Mouse (Mus musculus): ENCODE data around the gene Med27. TPM values are rescaled to one million over a fixed set of nuclear protein-coding genes. Genes with fewer than 3 reads are reported as not detected.

Med27 gene
- polyA plus RNA-seq, 1 experiment from 2014 or later, result 74.3 TPM

DNA sequence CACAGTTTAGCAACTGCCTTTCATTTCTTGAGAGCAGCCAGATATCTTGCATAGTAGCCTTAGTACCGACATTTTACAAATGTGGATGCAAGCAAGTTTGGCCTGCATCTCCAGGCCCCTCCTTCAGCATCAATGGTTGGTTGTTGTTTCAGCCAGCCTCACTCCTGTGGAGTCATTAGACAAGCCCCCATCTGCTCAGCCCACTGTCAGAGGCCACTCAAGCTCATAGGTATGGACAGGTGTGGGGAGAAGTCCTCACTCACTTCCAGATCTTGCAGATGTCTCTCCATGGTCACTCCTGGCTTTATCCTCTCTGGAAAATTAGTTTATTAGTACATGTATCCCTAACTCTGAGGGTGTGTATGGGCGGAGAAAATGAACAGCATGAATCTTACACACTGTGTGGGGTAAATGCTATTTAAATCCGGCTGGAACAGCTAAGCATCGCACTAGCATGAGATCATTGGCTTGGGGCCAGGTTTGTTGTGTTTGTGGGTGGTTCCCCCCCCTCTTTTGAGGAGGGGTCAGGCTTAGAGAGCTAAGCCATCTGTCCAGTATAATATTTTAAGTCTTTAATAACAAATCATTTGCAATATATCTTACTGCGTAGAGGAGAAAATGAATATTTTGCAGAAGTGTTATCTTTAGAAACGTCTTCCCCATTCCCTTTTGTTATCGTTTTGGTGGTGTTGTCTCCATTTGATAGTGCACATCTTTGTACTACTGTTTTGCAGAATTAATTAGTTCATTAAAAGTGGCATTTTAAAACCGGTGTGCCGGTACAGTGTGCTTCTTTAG lies 118.4 kb downstream of the Med27 start:
- Histone ChIP-seq H3K9ac (no peak overlapping the region), H3K27ac (peak overlapping the region; percentile 69), H3K36me3 (no peaks in the 10 kb centered on the region), H3K27me3 (no peaks in the 10 kb centered on the region), H3K9me3 (no peaks in the 10 kb centered on the region), H3K4me2 (no peak overlapping the region), H3K4me3 (no peak overlapping the region), H3K4me1 (replicated peaks) (peaks cover 45% of the 10 kb centered on the region)
- WGBS, result 58% methylated on average over 9 of the region's 9 CpGs
- peak; percentile 54; the same call in 1 of the 2 replicates for ATAC-seq (ENCODE audit: low FRiP score)

DNA sequence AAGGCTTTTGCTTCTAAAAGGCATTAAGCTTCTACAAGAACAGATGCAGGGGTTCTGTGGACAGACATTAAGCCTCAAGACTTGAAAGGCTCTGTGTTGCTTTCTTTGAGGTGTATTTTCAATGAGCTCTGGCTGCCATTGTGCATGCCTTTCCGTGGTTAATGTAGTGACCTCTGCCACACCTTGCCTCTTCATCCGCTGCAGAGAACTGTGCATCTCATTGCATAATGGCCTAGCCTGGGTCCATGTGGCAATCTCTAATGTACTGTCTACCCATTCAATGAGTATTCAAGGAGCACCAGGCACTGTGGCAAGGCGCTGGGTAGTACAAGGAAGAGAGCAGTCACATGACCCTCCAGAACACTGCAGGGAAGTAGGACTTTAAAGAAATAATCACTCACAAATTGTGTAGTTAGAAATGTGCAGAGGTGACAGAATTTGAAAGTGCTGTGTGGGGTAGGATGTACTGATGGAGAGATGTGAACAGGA lies 119.1 kb downstream of the Med27 start:
- Histone ChIP-seq H3K36me3 (no peaks in the 10 kb centered on the region), H3K27ac (peak overlapping the region; percentile 69), H3K4me2 (no peak overlapping the region), H3K4me1 (replicated peaks) (peaks cover 49% of the 10 kb centered on the region), H3K9me3 (no peaks in the 10 kb centered on the region), H3K4me3 (no peak overlapping the region), H3K27me3 (no peaks in the 10 kb centered on the region), H3K9ac (peak overlapping the region; percentile 0; the same call in 1 of the 2 replicates)
- no peak for ATAC-seq (ENCODE audit: low FRiP score)
- 43% methylated on average over 3 of the region's 3 CpGs for WGBS

DNA sequence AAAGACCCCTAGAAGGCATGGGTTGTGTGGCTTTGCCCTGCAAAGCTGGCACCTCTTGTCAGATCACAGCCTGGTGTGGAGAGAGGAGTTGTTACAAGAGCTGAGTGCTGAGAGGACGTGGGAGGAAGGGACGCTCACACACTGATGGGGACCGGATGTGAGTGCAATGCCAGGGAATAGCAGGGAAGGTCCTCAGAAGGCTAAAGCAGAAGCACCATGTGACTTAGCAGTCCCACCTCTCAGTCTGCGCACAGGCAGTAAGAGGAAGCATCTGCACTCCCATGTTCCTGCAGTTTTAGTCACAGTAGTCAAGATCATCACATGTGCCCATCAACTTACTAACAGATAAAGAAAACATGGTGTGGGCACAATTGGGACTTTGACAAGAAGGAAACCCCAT lies 119.8 kb downstream of the Med27 start:
- H3K36me3 ChIP-seq, result no peaks in the 10 kb centered on the region
- no peaks in the 10 kb centered on the region for H3K9me3 ChIP-seq
- H3K4me3 ChIP-seq, result no peak overlapping the region
- 79% methylated on average over 4 of the region's 4 CpGs for WGBS
- ATAC-seq (ENCODE audit: low FRiP score), result no peak
- peak overlapping the region; percentile 69 for H3K27ac ChIP-seq
- H3K27me3 ChIP-seq, result no peaks in the 10 kb centered on the region
- peaks cover 49% of the 10 kb centered on the region for H3K4me1 ChIP-seq (replicated peaks)
- no peak overlapping the region for H3K4me2 ChIP-seq
- peak overlapping the region; percentile 0; the same call in 1 of the 2 replicates for H3K9ac ChIP-seq

DNA sequence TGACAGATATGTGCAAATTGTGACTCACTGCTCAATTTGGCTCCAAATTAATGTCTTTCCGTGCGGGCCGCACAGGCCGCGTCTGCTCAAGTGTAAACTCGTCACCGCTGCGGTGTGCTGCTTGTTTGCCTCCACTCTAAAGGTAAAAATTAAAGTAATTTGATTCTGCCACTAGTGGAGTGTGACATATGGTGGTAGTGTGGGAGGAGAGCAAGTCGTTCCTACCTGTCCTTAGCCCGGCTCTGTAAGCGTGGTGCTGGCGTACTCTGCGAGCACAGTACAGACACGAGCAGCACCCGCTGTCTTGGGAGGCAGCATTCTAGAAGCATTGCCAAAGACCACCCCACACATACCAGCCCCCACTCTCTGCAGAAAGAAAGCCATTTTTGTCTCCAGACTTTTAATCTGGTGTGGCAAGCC lies 121.9 kb downstream of the Med27 start:
- Histone ChIP-seq H3K27me3 (no peaks in the 10 kb centered on the region), H3K4me2 (no peak overlapping the region), H3K4me3 (no peak overlapping the region), H3K9ac (no peak overlapping the region), H3K27ac (peak overlapping the region; percentile 53; the same call in 1 of the 2 replicates), H3K4me1 (replicated peaks) (peaks cover 54% of the 10 kb centered on the region), H3K36me3 (no peaks in the 10 kb centered on the region), H3K9me3 (no peaks in the 10 kb centered on the region)
- 55% methylated on average over 15 of the region's 15 CpGs for WGBS
- ATAC-seq (ENCODE audit: low FRiP score), result 0 out of 2 replicates have a peak, but pooled peaks have one; percentile 50

DNA sequence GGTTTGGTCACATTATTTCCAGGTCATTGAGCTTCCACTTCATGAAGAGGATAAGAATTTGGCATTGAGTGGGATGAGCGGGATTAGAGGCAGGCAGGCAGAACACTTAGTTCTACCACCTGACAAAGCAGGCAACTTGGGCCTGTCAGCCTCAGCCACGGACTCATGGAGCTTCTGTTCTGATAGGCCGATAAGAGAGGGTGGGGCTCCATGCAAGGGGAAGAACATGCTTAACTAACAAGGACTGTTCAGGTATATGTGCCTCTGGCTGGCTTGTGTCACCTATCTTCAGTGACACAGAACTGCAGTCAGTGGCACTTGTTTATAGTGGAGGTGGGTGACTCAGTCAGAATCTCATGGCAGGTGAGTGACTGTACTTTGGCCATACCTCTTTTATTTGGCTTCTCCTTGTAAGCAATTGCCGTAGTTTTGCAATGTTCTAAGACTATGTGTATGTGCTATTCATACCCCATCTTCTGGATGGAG lies 126.4 kb downstream of the Med27 start:
- Histone ChIP-seq H3K9me3 (no peaks in the 10 kb centered on the region), H3K27ac (no peak overlapping the region), H3K36me3 (no peaks in the 10 kb centered on the region; the same call in 1 of the 2 replicates), H3K4me2 (no peak overlapping the region), H3K9ac (no peak overlapping the region), H3K4me1 (replicated peaks) (peaks cover 37% of the 10 kb centered on the region), H3K27me3 (no peaks in the 10 kb centered on the region), H3K4me3 (no peak overlapping the region)
- WGBS, result 80% methylated on average over 4 of the region's 4 CpGs
- ATAC-seq (ENCODE audit: low FRiP score), result no peak

DNA sequence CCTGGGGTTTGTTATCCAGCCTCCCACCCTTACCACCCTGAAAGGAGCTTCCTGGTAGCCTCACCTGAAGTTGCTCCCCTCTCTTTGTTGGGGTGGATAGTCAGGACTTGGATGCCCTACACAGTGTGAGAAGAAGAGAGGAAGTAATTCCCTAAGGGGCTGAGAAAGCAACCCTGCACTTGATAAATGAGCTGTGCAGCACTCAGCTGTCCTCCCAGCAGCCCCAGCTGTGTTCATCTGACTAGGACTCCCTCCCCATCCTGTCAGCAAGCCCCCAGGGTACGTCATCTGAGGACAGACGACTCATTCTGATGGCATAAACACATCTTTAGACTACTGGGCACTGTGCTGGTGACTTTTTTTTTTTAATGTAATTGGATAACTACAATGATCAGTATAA lies 127.3 kb downstream of the Med27 start:
- no peak; the same call in 1 of the 2 replicates for ATAC-seq (ENCODE audit: low FRiP score)
- H3K4me3 ChIP-seq, result no peak overlapping the region

DNA sequence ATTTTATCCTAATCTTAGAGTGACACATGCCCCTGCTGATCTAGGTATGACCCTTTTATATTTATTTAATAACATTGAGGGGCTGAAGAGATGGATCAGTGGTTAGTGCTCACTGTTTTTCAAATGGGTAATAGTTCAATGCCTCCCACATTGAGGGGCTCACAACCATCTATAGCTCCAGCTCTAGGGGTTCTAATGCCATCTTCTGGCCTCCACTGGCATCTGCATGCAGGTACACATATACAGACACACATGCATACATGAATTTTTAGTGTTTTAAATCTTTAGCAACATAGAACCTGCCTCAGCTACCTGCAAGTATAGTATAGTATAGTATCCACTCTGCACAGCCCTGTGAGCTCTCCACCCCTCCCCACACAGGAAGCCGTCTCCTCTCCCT lies 130.1 kb downstream of the Med27 start:
- no peak overlapping the region for H3K4me2 ChIP-seq
- H3K9me3 ChIP-seq, result no peaks in the 10 kb centered on the region
- no peaks in the 10 kb centered on the region for H3K27me3 ChIP-seq
- H3K36me3 ChIP-seq, result no peaks in the 10 kb centered on the region; the same call in 1 of the 2 replicates
- H3K9ac ChIP-seq, result no peak overlapping the region
- H3K4me3 ChIP-seq, result no peak overlapping the region
- no peak overlapping the region for H3K27ac ChIP-seq
- WGBS, result 91% methylated on average over 1 of the region's 1 CpGs
- H3K4me1 ChIP-seq (replicated peaks), result peaks cover 23% of the 10 kb centered on the region
- ATAC-seq (ENCODE audit: low FRiP score), result no peak

More for the DNA sequence above, 127.3 kb downstream of the Med27 start:
- Histone ChIP-seq H3K27me3 (no peaks in the 10 kb centered on the region), H3K4me1 (replicated peaks) (peaks cover 28% of the 10 kb centered on the region), H3K9me3 (no peaks in the 10 kb centered on the region), H3K4me2 (no peak overlapping the region), H3K9ac (no peak overlapping the region), H3K36me3 (no peaks in the 10 kb centered on the region; the same call in 1 of the 2 replicates), H3K27ac (peak overlapping the region; percentile 44; the same call in 1 of the 2 replicates)
- whole genome bisulfite sequencing, result 42% methylated on average over 2 of the region's 2 CpGs

DNA sequence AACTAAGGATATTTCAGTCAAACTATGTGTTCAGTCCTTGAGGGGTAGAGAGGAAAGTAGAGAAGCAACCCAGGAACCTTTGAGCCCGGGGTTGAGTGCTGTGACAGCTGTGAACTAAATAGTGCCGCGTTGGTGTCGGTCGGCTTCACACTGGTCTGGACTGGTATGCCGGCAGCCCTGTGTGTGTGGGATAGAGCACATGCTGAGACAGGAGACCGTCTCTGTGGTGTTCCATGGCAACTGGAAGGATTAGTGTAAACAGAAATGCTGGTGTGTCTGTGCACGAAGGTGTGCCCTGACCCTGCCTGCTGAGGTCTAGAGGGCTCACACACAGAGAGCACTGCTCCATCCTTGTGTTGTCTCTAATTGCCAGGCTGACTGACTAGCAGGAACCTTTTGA lies 135.2 kb downstream of the Med27 start:
- H3K9ac ChIP-seq, result no peak overlapping the region
- H3K4me3 ChIP-seq, result no peak overlapping the region
- H3K27ac ChIP-seq, result no peak overlapping the region
- no peaks in the 10 kb centered on the region for H3K27me3 ChIP-seq
- peaks cover 39% of the 10 kb centered on the region for H3K4me1 ChIP-seq (replicated peaks)
- no peaks in the 10 kb centered on the region for H3K36me3 ChIP-seq
- no peaks in the 10 kb centered on the region for H3K9me3 ChIP-seq
- H3K4me2 ChIP-seq, result no peak overlapping the region
- WGBS, result 24% methylated on average over 8 of the region's 8 CpGs
- peak; percentile 54; the same call in 1 of the 2 replicates for ATAC-seq (ENCODE audit: low FRiP score)

DNA sequence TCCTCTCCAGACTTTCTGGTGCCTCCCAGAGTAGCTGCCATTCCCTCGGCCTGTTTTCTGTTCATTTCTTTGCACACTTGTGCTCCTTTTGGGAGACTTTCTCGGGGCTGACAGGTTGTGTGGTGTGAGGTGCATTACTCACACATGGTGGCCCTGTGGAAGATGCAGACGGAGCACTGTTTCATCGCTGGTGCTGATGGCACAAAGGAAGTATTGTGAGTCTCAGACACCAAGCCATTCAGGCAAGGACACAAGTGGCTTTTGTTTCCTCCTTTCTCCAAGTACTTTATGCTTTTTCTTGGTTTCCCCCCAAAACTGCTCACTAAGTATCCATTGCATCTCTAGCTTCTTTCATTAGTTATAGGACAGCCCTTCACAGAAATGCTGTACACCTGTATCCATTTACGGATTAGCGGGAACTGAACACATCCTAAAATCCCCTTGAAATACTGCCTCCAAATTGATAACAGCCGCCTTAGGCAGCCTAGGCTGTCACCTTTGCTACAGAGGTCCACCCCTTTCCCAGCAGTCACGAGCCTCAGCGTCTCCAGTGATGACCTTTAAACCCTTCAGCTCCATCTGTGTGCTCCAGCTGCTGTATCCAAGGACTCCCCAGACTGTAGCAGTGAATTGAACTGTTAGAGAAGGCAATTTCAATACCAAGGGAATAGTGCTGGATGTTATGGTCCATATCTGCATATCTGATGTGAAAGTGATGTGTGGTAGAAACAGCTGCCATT lies 136.5 kb downstream of the Med27 start:
- H3K36me3 ChIP-seq, result no peaks in the 10 kb centered on the region
- H3K9me3 ChIP-seq, result no peaks in the 10 kb centered on the region
- peaks cover 50% of the 10 kb centered on the region for H3K4me1 ChIP-seq (replicated peaks)
- H3K4me3 ChIP-seq, result no peak overlapping the region
- no peak for ATAC-seq (ENCODE audit: low FRiP score)
- no peak overlapping the region for H3K9ac ChIP-seq
- no peak overlapping the region for H3K27ac ChIP-seq
- WGBS, result 39% methylated on average over 9 of the region's 9 CpGs
- no peaks in the 10 kb centered on the region for H3K27me3 ChIP-seq
- H3K4me2 ChIP-seq, result no peak overlapping the region

DNA sequence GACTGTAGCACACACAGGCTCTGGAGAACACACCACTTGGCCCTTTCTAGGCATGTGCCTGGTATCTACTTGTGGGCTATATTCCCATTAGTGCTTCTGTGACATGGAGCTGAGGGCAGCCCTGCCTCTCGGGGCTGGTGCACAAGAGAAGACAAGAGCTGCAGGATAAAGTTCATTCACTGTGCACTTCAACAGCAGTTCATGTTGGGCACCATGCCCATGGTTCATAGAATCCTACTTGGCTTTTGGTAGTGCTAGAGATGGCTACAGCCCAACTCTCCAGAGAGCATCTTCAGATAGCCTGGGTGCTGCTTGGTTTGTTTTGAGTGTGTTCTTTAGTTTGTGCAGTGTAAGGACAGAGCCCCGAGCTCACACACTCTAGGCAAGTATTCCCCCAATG lies 138.9 kb downstream of the Med27 start:
- no peak for ATAC-seq (ENCODE audit: low FRiP score)
- 83% methylated on average over 2 of the region's 2 CpGs for WGBS
- no peak overlapping the region for H3K27ac ChIP-seq

DNA sequence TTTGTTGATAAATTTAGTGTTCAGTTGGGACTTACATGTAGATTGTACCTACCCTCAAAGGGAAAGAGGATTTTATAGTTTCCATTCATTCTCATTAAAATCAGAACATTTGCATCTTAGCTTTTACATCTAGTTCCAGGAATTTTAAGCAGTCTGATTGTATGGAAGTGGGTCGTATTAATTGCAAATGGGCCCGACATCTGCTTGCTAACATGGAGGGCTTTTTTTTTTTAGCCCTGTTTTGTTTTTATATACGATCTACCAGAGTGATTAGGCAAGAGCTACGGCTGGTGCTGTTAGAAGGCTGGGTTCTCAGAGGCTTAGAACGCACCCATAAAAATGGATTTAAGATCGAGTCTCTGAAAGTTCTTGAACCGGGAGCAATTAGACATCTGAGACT lies 139.9 kb downstream of the Med27 start:
- no peak overlapping the region; the same call in 1 of the 2 replicates for H3K27ac ChIP-seq
- H3K4me1 ChIP-seq (replicated peaks), result peaks cover 66% of the 10 kb centered on the region
- no peaks in the 10 kb centered on the region for H3K36me3 ChIP-seq
- no peak overlapping the region for H3K4me2 ChIP-seq
- H3K9ac ChIP-seq, result no peak overlapping the region
- ATAC-seq (ENCODE audit: low FRiP score), result no peak
- H3K27me3 ChIP-seq, result no peaks in the 10 kb centered on the region
- WGBS, result 59% methylated on average over 7 of the region's 7 CpGs
- no peak overlapping the region for H3K4me3 ChIP-seq
- no peaks in the 10 kb centered on the region for H3K9me3 ChIP-seq

More for the DNA sequence above, 138.9 kb downstream of the Med27 start:
- Histone ChIP-seq H3K9ac (no peak overlapping the region), H3K9me3 (no peaks in the 10 kb centered on the region), H3K4me2 (no peak overlapping the region), H3K4me1 (replicated peaks) (peaks cover 69% of the 10 kb centered on the region), H3K27me3 (no peaks in the 10 kb centered on the region), H3K4me3 (no peak overlapping the region), H3K36me3 (no peaks in the 10 kb centered on the region)

DNA sequence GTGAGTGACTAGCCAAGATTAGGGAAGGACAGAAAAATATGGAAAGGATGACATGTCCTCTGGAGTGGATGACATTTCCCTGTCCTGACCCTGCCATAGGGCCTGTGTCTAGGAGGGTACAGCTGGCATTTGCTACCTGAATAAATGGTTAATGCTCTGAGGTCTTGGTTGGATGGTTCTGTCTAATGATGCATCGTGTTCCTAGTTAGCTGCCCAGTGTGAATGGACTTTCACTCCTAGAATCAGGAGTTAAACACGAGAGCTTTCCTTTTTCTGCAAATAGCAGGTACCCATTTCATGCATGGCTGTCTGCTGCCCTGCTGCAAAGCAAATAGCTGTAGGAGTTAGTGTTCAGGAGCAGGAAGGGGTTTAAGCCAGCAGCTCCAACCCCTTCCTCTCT lies 141.0 kb downstream of the Med27 start:
- no peak overlapping the region for H3K4me2 ChIP-seq
- WGBS, result 51% methylated on average over 2 of the region's 2 CpGs
- no peaks in the 10 kb centered on the region for H3K9me3 ChIP-seq
- H3K4me3 ChIP-seq, result no peak overlapping the region
- no peaks in the 10 kb centered on the region for H3K36me3 ChIP-seq
- peaks cover 62% of the 10 kb centered on the region for H3K4me1 ChIP-seq (replicated peaks)
- no peak overlapping the region for H3K9ac ChIP-seq
- no peaks in the 10 kb centered on the region for H3K27me3 ChIP-seq
- no peak for ATAC-seq (ENCODE audit: low FRiP score)
- H3K27ac ChIP-seq, result 0 out of 2 replicates have a peak overlapping the region, but pooled peaks have one; percentile 26

Data from hindbrain, embryonic 13.5 days (tissue).